Mouse (Mus musculus) lung, postnatal 0 days (tissue): ENCODE data around the gene Larp4b. TPM values are rescaled to one million over a fixed set of nuclear protein-coding genes. Genes with fewer than 3 reads are reported as not detected.

Source experiments
- ATAC-seq: fragments of 200-750 bp; cut with Nextera tagmentation; 2 replicates; pipeline ENCODE4 v1.8.0; 2017; ENCODE audit warnings: moderate library complexity
- DNase-seq: peaks from one replicate; pipeline ENCODE4 v3.0.0-alpha.2; 2016; ENCODE audit warnings: low spot score
- H3K27ac ChIP-seq: fragments of 300-500 bp; sonication (generic); 2 replicates; pipeline ENCODE4 v1.5.1; 2014; ENCODE audit warnings: antibody characterized with exemption, mild to moderate bottlenecking, low read length, mixed read lengths
- H3K27me3 ChIP-seq: fragments of 300-500 bp; sonication (generic); replicated peaks from 2 replicates; pipeline ENCODE4 v1.6.1; 2014; ENCODE audit warnings: low read length, mixed read lengths; ENCODE audit not compliant: insufficient read depth
- H3K36me3 ChIP-seq: fragments of 300-500 bp; sonication (generic); 2 replicates; pipeline ENCODE4 v1.6.1; 2014; ENCODE audit warnings: low read length, mixed read lengths; ENCODE audit not compliant: insufficient read depth
- H3K4me1 ChIP-seq: fragments of 300-500 bp; sonication (generic); 2 replicates; pipeline ENCODE4 v1.6.1; 2014; ENCODE audit warnings: antibody characterized with exemption, low read depth, low read length, mixed read lengths; ENCODE audit not compliant: insufficient read depth
- H3K4me2 ChIP-seq: fragments of 300-500 bp; sonication (generic); replicated peaks from 2 replicates; pipeline ENCODE4 v1.6.1; 2014; ENCODE audit warnings: low read depth, mild to moderate bottlenecking, low read length, moderate library complexity, mixed read lengths
- H3K4me3 ChIP-seq: fragments of 300-500 bp; sonication (generic); 2 replicates; pipeline ENCODE4 v1.5.1; 2014; ENCODE audit warnings: low read depth, low read length
- H3K9ac ChIP-seq: fragments of 300-500 bp; sonication (generic); replicated peaks from 2 replicates; pipeline ENCODE4 v1.6.1; 2014; ENCODE audit warnings: low read depth, mild to moderate bottlenecking
- H3K9me3 ChIP-seq: fragments of 300-500 bp; sonication (generic); 2 replicates; pipeline ENCODE4 v1.6.1; 2016; ENCODE audit warnings: low read length, mixed read lengths
- CTCF ChIP-seq: IDR thresholded peaks from 2 replicates; pipeline ENCODE4 v1.5.1; 2016; ENCODE audit warnings: antibody characterized with exemption, mild to moderate bottlenecking
- EP300 ChIP-seq: IDR thresholded peaks from 2 replicates; pipeline ENCODE4 v1.6.1; 2016; ENCODE audit warnings: antibody characterized with exemption, mild to moderate bottlenecking, control low read depth
- WGBS: fragments of 180-500 bp; shearing (Covaris S2); extraction: QIAGEN DNeasy Blood & Tissue Kit; methylation state at CpG from one replicate; pipeline ENCODE4 v1.1.7; 2014; 5-methylcytosine and 5-hydroxymethylcytosine counted together
- polyA plus RNA-seq: library from polyadenylated mRNA; unstranded; fragments of >200 nt; fragmentation: Nextera tagmentation; extraction: Ambion mirVana; gene quantifications from 2 replicates; pipeline ENCODE4 v1.2.1, GENCODE M21; 2015

Gene Larp4b
- polyA plus RNA-seq, 1 experiment from 2014 or later, result 27.7 TPM

- Histone ChIP-seq H3K4me1 (no peaks in the 10 kb centered on the region), H3K9me3 (no peaks in the 10 kb centered on the region), H3K4me3 (no peak overlapping the region), H3K27me3 (no peaks in the 10 kb centered on the region), H3K4me2 (no peak overlapping the region), H3K27ac (no peak overlapping the region), H3K36me3 (peaks cover 18% of the 10 kb centered on the region; the same call in 1 of the 2 replicates), H3K9ac (no peak overlapping the region)
- WGBS, result 80% methylated on average over 7 of the region's 7 CpGs
- TF ChIP-seq EP300 (no peak), CTCF (no peak)
- DNase-seq (peak; percentile 39), ATAC-seq (peak; percentile 54)
Measured at GRCm38 (mm10) chr13:9149473-9150217, 56.0 kb downstream of the Larp4b start.

- DNase-seq, result no peak
- Histone ChIP-seq H3K27ac (no peak overlapping the region), H3K4me1 (no peaks in the 10 kb centered on the region), H3K4me3 (no peak overlapping the region), H3K36me3 (peaks cover 23% of the 10 kb centered on the region; the same call in 1 of the 2 replicates), H3K27me3 (no peaks in the 10 kb centered on the region), H3K4me2 (no peak overlapping the region), H3K9me3 (no peaks in the 10 kb centered on the region), H3K9ac (no peak overlapping the region)
- ATAC-seq, result no peak
- 90% methylated on average over 6 of the region's 6 CpGs for WGBS
- TF ChIP-seq CTCF (no peak), EP300 (no peak)
Measured at GRCm38 (mm10) chr13:9151100-9151499, 57.4 kb downstream of the Larp4b start.

GRCm38 (mm10) chr13:9151619-9152018, 57.9 kb downstream of the Larp4b start:
- no peaks in the 10 kb centered on the region for H3K27me3 ChIP-seq
- no peak overlapping the region for H3K4me3 ChIP-seq
- H3K36me3 ChIP-seq, result peaks cover 26% of the 10 kb centered on the region; the same call in 1 of the 2 replicates
- no peak overlapping the region for H3K27ac ChIP-seq
- no peaks in the 10 kb centered on the region for H3K9me3 ChIP-seq
- H3K4me1 ChIP-seq, result no peaks in the 10 kb centered on the region
- no peak for DNase-seq
- H3K9ac ChIP-seq, result no peak overlapping the region
- TF ChIP-seq EP300 (no peak), CTCF (no peak)
- no peak for ATAC-seq
- H3K4me2 ChIP-seq, result no peak overlapping the region
- WGBS, result 95% methylated on average over 4 of the region's 4 CpGs

- no peak overlapping the region for H3K4me3 ChIP-seq
- DNase-seq, result no peak
- H3K4me2 ChIP-seq, result no peak overlapping the region
- H3K27ac ChIP-seq, result no peak overlapping the region
- no peak for ATAC-seq
- H3K4me1 ChIP-seq, result no peaks in the 10 kb centered on the region
- no peaks in the 10 kb centered on the region for H3K27me3 ChIP-seq
- 78% methylated on average over 2 of the region's 2 CpGs for WGBS
- H3K36me3 ChIP-seq, result peaks cover 32% of the 10 kb centered on the region; the same call in 1 of the 2 replicates
- TF ChIP-seq CTCF (no peak), EP300 (no peak)
- H3K9me3 ChIP-seq, result no peaks in the 10 kb centered on the region
- no peak overlapping the region for H3K9ac ChIP-seq
Measured at GRCm38 (mm10) chr13:9152267-9152666, 58.6 kb downstream of the Larp4b start.

- no peak overlapping the region for H3K4me2 ChIP-seq
- H3K36me3 ChIP-seq, result peaks cover 40% of the 10 kb centered on the region
- no peak overlapping the region for H3K9ac ChIP-seq
- no peaks in the 10 kb centered on the region for H3K9me3 ChIP-seq
- ATAC-seq (no peak), DNase-seq (no peak)
- H3K4me1 ChIP-seq, result no peaks in the 10 kb centered on the region
- no peaks in the 10 kb centered on the region for H3K27me3 ChIP-seq
- H3K27ac ChIP-seq, result no peak overlapping the region
- no peak overlapping the region for H3K4me3 ChIP-seq
- 78% methylated on average over 9 of the region's 9 CpGs for WGBS
- no peak for TF ChIP-seq CTCF
- TF ChIP-seq EP300, result no peak
Measured at GRCm38 (mm10) chr13:9153803-9154202, 60.1 kb downstream of the Larp4b start.

- H3K4me3 ChIP-seq, result no peak overlapping the region
- no peaks in the 10 kb centered on the region for H3K27me3 ChIP-seq
- no peak overlapping the region for H3K9ac ChIP-seq
- no peaks in the 10 kb centered on the region for H3K9me3 ChIP-seq
- H3K36me3 ChIP-seq, result peaks cover 56% of the 10 kb centered on the region
- H3K27ac ChIP-seq, result no peak overlapping the region
- DNase-seq (peak; percentile 66), ATAC-seq (peak; percentile 44)
- H3K4me1 ChIP-seq, result no peaks in the 10 kb centered on the region
- WGBS, result 73% methylated on average over 10 of the region's 10 CpGs
- TF ChIP-seq EP300, result no peak
- TF ChIP-seq CTCF, result no peak
- no peak overlapping the region for H3K4me2 ChIP-seq
Measured at GRCm38 (mm10) chr13:9159282-9159681, 65.6 kb downstream of the Larp4b start.
